Mouse (Mus musculus): ENCODE measurements around the gene Jag2.

GRCm38 (mm10) chr12:112938873-112939565 is 9.4 kb upstream of the Jag2 start:
- peak; percentile 50 for TF ChIP-seq CTCF (IDR thresholded peaks at IDR 0.05; ENCODE audit: low read depth)
- TF ChIP-seq EP300 (IDR thresholded peaks at IDR 0.05; ENCODE audit: low read depth): no peak
